Mouse (Mus musculus) mesoderm, embryonic 11.5 days (tissue): Measurements from ENCODE around the gene Dhcr7.

ENCODE experiments used
- DNase-seq: peaks from one replicate; pipeline ENCODE4 v3.0.0-alpha.2; 2012; ENCODE audit warnings: low read depth, low spot score

Dhcr7 gene

GRCm38 (mm10) chr7:143822375-143823265 is at the start of gene Dhcr7, which contains the start of gene Nadsyn1:
Dhcr7 (plus strand) TSS chr7:143823145.
Nadsyn1 (minus strand) TSS chr7:143822849.
- DNase-seq = peak; percentile 99

GRCm38 (mm10) chr7:143776137-143776536 is 46.8 kb upstream of the Dhcr7 start:
- DNase-seq = no peak

- DNase-seq = no peak
Measured at GRCm38 (mm10) chr7:143777375-143777774, 45.6 kb upstream of the Dhcr7 start.

GRCm38 (mm10) chr7:143783378-143783995 is 39.5 kb upstream of the Dhcr7 start:
- DNase-seq = no peak

- peak; percentile 87 for DNase-seq
Measured at GRCm38 (mm10) chr7:143783996-143784829, 38.7 kb upstream of the Dhcr7 start, which contains the start of gene Mrgpre. Mrgpre (minus strand) TSS chr7:143784500.

GRCm38 (mm10) chr7:143792336-143792985 is 30.5 kb upstream of the Dhcr7 start:
- no peak for DNase-seq

- DNase-seq = peak; percentile 24
Measured at GRCm38 (mm10) chr7:143793121-143793520, 29.8 kb upstream of the Dhcr7 start.

GRCm38 (mm10) chr7:143798783-143799182 is 24.2 kb upstream of the Dhcr7 start:
- DNase-seq = no peak

- no peak for DNase-seq
Measured at GRCm38 (mm10) chr7:143800770-143801169, 22.2 kb upstream of the Dhcr7 start.

- DNase-seq = no peak
Measured at GRCm38 (mm10) chr7:143801195-143802065, 21.5 kb upstream of the Dhcr7 start.

GRCm38 (mm10) chr7:143805199-143805624 is 17.7 kb upstream of the Dhcr7 start:
- no peak for DNase-seq

- no peak for DNase-seq
Measured at GRCm38 (mm10) chr7:143808909-143809308, 14.0 kb upstream of the Dhcr7 start.

GRCm38 (mm10) chr7:143819201-143819600 is 3.7 kb upstream of the Dhcr7 start:
- DNase-seq = no peak

GRCm38 (mm10) chr7:143821241-143821640 is 1.7 kb upstream of the Dhcr7 start:
- no peak for DNase-seq

- DNase-seq = no peak
Measured at GRCm38 (mm10) chr7:143823266-143823605, 291 bp downstream of the Dhcr7 start.

GRCm38 (mm10) chr7:143826985-143827384 is 4.0 kb downstream of the Dhcr7 start:
- no peak for DNase-seq

GRCm38 (mm10) chr7:143829504-143830331 is 6.8 kb downstream of the Dhcr7 start:
- DNase-seq = peak; percentile 99

- no peak for DNase-seq
Measured at GRCm38 (mm10) chr7:143830399-143830798, 7.5 kb downstream of the Dhcr7 start.

GRCm38 (mm10) chr7:143832196-143832595 is 9.3 kb downstream of the Dhcr7 start:
- no peak for DNase-seq
